Mouse (Mus musculus) left cerebral cortex, adult 11 months (tissue): ENCODE data around the gene Asf1b.

Experiments
- DNase-seq: peaks from one replicate; pipeline ENCODE4 v3.0.0; 2022; ENCODE audit warnings: low spot score

Gene Asf1b

DNA sequence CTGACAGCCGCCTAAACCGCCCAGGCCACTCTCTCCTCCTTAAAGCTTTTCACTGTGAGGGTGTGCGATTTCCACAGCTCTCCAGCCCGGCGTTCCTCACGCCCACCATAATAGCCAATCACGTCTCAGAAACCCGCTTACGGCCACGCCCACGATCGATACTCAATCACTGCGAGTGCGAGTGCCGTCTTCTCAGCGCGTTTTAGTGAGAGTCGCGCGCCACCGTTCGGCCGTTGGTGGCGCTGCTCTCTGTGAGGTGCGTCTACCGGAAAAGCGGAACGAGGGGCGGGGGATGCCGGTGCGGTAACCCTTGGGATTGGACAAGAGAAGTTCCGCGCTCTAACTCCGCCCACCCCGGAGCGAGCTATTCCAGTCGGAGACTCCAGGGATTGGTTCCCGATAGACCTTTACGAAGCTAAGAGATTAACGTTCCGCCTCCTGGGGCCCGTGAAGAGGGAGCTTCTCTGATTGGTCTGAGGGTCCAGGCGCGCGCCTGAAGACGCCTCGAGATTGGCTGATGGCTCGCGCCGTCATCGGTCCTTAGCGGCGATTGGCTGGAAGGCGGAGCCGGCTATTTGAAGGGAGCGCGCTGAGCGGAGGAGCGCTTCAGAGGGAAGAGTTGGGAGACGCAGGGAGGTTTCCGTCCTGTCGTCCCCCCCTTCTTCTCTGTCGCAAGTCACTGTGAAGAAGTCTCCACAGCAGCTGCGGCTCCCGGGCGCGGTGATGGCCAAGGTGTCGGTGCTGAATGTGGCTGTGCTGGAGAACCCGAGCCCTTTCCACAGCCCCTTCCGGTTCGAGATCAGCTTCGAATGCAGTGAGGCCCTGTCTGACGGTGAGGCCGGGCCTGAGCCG lies at the start of gene Asf1b, which contains the start of gene Gm10644:
Asf1b (plus strand) TSS at position 402 of the 852 bp plus-strand sequence.
Gm10644 (minus strand) TSS at position 100 of the 852 bp plus-strand sequence.
- peak; percentile 99 for DNase-seq

GRCm38 (mm10) chr8:83908583-83908982 lies 46.7 kb upstream of the Asf1b start:
- DNase-seq, result no peak

DNA sequence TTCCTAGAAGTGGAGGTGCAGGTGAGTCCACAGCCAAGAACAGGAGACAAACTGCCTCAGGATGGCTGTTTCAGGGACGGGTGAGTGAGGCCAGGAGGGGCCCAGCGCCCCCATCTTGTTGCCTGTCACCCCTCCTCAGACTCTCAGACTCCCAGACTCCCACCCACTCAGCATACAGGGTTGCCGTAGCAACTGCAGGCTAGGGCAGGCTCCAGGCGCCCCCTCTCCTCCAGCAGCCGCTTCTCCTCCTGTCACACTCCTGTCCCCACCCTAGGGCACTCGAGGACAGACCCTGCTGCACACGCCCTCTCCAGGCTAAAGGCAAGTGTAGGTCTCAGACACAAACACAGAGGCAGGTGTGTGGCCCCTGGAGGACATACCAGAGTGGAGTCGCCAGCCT lies 46.0 kb upstream of the Asf1b start:
- no peak for DNase-seq

GRCm38 (mm10) chr8:83911809-83912731 lies 43.2 kb upstream of the Asf1b start:
- no peak for DNase-seq

- no peak for DNase-seq
Measured at GRCm38 (mm10) chr8:83914232-83914631, 41.1 kb upstream of the Asf1b start.

- no peak for DNase-seq
Measured at GRCm38 (mm10) chr8:83914860-83915259, 40.4 kb upstream of the Asf1b start.

DNA sequence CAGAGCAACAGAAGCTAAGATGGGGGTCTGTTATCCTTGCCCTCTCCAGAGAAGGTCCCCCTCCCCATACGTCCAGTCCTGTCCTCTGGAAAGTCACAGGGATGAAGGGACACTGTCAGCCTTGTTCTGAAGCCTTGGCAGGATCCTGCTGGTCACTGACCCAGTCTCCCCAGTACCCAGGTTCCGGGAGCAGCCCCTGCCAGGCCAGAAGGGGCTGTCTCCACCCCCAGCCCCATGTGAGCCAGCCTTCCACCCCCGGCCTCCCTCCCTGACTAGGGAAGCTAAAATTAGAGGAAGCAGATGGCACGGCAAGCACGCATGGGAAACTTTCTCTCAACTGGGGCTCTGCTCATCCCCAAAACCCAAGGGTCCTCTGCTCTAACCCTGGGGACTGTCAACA lies 39.3 kb upstream of the Asf1b start:
- no peak for DNase-seq

DNA sequence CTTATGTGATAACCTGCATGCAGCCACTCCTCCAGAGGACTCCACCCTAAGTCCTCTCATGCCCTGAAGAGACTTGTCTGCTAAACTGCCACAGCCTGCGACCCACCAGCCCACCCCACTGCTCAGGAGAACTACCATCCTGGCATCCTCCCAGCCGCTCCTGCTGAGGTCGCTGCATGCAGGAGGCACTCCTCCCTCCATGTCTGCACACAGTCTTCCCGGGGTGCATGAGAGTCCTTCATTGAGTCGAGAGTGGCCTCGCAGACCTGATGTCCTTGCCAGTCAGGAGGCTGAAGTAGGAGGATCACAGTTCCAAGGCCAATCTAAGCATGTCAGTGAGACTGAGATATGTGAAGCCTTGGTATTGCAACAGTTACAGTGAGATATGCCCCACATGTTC lies 37.7 kb upstream of the Asf1b start:
- no peak for DNase-seq

DNA sequence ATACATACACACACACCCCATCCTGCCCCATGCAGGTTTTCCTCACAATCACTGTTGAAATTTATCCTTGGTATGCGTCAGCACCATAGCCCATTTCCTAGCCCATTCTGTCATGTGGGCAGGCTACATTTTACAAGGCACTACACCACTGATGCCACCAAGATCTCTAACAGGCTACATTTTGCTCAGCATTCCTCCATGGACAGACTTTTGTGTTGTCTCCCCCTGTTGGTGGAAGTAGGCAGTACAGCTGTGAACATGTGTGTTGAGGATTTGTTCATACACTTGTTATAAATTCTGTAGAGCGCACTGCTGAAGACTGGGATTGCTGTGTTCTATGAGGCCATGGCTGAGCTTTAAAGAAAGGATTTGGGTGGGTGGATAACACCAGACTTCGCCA lies 33.7 kb upstream of the Asf1b start:
- peak; percentile 80 for DNase-seq

- DNase-seq, result no peak
Measured at GRCm38 (mm10) chr8:83922727-83923126, 32.6 kb upstream of the Asf1b start.

DNA sequence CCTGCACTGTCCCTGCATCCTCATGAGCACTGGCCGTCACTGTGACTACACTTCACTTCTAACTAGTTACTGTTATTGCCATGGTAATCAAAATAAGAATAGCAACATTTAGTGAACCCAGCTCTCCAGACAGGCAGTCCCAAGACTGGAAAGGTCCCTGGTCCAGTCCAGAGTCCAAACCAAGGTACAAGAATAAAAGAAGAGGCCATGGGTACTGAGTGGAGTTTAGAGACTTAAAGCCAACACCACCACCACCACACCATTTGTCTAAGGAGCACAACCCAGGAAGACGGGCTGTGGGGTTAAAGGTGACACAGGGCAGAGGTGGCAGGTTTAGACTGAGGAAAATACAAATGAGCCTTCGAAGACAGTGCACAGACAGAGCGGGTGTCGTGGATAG lies 30.7 kb upstream of the Asf1b start:
- no peak for DNase-seq

GRCm38 (mm10) chr8:83926266-83926665 lies 29.0 kb upstream of the Asf1b start:
- no peak for DNase-seq

DNA sequence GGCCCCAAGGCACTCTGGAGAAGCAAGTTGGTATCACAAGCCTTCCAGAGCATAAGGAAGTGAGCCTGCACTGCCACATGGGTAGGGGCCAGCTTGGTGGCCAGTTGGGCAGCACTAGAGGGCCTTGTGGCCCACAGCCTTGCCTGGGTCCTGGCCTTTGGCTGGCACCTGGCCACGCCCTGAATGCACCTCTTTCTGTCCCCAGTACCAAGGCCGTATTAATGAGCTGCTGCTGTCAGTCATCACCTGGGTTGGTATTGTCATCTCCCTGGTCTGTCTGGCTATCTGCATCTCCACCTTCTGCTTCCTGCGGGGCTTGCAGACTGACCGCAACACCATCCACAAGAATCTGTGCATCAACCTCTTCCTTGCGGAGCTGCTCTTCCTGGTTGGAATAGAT lies 21.1 kb upstream of the Asf1b start:
- DNase-seq, result no peak

DNA sequence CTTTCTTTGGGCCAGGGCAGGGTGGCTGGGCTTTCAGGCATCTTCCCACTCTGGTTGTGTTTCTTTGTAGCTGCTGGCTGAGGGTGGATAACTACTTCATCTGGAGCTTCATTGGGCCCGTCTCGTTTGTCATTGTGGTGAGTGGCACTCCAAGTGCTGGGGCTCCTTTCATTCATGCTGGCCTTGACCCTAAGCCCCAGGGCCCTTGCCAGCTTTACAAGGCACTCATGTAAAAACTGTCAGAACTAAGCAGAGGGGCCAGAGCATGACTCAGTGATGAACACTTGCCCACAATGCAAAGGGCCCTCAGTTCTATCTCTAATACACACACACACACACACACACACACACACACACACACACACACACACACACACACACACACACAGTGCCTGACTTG lies 20.3 kb upstream of the Asf1b start:
- no peak for DNase-seq

- DNase-seq, result no peak
Measured at GRCm38 (mm10) chr8:83935435-83935834, 19.9 kb upstream of the Asf1b start.

DNA sequence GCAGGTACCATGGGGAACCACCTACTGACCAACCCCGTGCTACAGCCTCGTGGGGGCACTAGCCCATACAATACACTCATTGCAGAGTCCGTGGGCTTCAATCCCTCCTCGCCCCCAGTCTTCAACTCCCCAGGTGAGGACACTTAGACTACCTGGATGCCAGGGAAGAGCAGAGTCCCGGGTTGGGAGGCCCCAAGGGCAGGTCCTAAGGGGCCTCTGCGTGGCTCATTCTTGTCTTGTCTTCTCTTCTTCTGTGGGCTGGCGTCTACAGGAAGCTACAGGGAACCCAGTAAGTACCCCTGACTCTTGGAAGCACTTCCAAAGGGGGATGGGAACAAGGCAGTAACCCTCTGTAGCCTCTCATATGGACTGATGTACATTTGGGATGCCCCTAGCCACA lies 17.7 kb upstream of the Asf1b start:
- DNase-seq, result no peak

- DNase-seq, result no peak
Measured at GRCm38 (mm10) chr8:83938330-83938729, 17.0 kb upstream of the Asf1b start.

- DNase-seq, result no peak
Measured at GRCm38 (mm10) chr8:83941066-83941677, 14.1 kb upstream of the Asf1b start.

DNA sequence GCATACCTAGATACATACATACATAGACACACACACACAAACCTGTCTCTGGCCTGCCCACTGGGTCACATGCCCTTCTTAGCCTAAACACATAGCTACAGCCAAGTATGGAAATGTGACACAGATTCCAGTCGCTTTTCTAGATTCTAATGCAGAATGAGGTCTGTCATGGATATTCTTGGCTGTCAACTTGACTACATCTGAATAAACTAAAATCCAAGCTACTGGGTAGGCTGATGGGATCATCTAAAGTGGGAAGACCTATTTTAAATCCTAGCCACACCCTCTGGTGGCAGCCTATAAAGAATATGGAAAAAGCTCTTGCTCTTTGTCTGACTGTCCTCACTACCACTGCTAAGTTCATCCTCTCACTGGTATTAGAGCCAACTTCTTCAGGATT lies 12.9 kb upstream of the Asf1b start:
- DNase-seq, result no peak

GRCm38 (mm10) chr8:83945540-83945939 lies 9.8 kb upstream of the Asf1b start:
- no peak for DNase-seq

DNA sequence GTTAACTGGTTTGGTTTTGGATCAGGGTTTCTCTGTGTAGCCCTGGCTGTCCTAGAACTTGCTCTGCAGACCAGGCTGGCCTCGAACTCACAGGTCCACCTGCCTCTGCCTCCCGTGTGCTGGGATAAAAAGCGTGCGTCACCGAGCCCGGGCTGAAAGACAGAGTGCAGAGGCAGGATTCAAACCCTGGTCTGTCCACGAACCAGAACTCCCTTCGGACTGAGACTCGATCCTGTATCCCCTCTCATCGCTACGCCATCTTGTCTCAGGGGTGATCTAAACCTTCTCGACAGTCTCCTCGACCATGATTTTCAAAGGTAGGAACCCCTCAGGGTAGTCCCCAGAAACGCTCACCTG lies 580 bp upstream of the Asf1b start:
- no peak for DNase-seq

DNA sequence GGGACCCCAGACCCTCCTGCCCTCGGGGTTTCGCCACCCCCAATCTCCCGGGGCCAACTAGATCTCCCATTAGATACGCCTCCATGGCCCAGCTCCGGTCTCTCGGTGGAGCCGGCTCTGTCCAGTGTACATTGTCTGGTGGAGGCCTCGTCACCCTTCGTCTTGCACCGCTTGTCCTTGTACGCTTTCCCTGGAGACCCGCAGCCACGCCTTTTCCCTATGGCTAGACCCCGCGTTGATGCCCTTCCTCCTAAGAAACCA lies 581 bp downstream of the Asf1b start:
- DNase-seq, result no peak

DNA sequence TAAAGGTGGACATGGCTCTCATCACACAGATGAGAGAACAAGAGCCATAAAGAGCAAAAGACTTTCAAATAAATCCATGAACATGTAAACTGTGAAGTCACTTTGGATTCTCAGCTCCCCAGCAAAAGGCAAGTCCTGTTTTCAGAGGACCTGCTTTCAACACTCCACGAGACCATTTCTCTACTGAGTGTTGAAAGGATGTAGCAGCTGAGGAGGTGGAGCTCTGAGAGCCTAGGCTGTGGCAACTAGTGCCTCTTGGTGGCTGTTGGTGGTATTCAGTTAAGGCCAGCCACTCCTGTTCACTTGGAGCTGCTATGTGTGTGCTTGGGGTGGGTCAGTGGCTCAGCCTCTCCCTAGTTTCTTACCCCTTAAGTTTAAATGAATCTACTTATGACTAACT lies 1.5 kb downstream of the Asf1b start:
- no peak for DNase-seq
